Mouse (Mus musculus) natural killer cell, adult 2 months (primary cell): ENCODE results near the gene Slc25a1.

Experiments
- DNase-seq, 2 experiments: peaks; one replicate each; pipeline ENCODE4 v3.0.0; 2022; ENCODE audit warnings: low spot score in 2 of 2

Gene Slc25a1

DNA sequence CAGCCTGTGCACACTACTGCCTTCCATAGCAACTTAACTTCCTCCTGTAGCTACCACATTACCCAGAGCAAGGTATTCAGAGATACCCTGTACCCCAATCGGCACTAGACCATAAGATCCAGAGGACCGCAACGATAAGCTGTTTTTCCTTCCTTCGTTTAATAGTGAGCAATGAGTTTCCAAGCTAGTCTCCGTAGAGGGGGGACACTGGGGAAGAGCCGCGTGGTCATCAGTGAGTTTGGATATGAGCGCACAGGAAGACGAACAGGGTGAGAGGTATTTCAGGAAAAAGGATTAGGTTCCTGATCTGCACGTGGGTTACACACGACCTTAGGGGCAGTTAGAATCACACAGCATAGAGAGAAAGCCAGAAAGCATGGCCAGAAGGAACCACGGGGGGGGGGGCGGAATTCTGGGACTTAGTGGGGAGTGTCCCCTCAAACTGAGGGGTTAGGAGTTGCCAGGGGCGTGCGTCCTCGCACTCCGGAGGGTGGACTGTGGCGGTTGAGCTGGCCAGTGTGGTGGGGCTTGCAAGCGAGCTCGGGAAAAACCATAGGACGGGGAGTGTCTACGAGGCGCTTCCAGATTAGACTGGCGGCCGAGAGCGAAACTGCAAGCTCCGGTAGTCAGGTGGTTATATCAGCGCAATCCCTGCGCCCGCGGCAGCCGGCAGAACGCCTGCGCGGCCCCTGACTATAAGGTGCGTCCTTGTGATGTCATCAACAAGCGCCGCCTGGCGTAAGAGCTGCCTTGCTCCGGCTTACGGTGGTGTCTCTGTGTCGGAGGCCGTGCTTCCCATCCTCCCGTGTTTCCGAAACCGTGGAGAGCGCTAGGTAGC lies 6.5 kb downstream of the Slc25a1 start:
- DNase-seq = peak; percentile 88 to 93

- no peak for DNase-seq
These were observed 7.4 kb downstream of the Slc25a1 start for GRCm38 (mm10) chr16:17920586-17920985.

DNA sequence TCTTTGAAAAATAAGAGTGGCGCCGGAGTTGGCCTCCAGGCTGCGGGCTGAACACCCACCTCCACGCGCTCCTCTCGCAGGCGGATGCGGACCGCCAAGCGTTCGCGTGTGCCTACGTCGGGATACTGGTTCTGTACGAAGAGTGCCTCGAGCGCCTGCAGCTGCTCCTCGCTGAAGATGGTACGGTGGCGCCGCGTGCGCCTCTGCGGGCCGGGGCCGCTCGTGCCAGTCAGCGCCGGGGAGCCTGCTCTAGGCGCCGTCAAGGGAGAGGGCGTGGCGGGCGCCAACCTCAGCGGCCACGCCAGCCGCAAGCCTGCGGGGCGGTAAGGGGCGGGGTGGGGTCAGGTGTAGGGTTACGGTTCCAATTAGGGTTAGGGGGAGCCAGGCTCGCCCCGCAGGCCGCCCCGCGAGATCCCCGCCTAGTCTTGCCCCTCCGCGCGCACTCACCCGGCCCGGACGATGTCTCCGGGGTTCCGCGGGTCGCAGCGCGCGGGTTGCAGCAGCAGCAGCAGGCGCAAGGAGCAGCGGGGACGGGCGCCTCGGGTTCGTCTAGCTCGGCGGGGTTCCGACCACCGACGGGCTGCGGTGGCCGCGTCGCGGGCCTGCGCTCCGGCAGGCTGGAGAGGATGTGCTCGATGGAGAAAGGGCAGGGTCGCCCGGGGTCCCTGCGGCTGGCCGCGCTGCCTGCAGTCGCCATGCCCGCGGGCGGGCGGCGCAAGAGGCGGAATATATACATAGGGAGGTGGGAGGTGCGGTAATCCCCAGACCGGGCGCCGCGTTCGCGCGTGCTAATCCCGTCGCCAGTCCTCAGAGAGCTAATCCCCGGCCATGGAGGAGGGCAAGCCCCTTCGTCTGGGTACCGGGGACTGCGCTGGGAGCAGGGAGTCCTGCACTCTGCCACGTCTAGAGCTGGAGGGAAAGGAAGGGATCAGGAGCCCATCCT lies 13.4 kb downstream of the Slc25a1 start, which contains the start of gene Gsc2:
Gsc2 (minus strand) TSS at position 753 of the 943 bp plus-strand sequence.
- peak in 1 of 2 experiments; percentile 18 for DNase-seq

DNA sequence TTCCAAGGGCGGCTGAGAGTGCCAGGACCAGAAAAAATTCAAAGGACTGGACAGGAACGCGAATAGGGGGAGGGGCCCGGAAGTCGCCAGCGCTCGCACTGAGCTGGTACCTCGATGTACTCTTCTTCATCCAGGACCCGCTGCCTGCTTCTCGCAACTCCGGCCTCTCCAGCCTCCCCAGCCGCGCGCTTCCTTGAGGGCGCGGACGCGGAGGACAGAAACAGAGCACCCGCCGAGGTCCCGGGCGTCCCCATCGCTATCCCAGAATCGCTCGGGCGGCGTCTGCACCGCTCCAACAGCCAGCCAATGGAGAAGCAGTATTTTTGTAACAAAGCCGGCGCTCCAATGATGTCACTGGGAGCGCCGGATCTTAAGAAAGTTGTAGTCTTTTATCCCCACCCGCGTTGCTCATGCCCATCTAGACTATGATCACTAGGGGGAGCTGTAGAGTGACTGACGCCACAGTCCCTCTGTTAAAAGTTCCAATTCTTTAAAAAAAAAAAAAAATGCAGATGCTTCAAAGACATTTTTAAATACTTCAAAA lies 16.9 kb downstream of the Slc25a1 start, which contains the start of gene Ess2:
Ess2 (minus strand) TSS at position 297 of the 544 bp plus-strand sequence.
- DNase-seq = peak; percentile 86 to 90

GRCm38 (mm10) chr16:17898462-17898861 lies 29.6 kb downstream of the Slc25a1 start, which contains the start of the genes Dgcr2 and Tssk2:
TSS of gene Dgcr2 (minus strand) at chr16:17898562.
TSS of gene Tssk2 (plus strand) at chr16:17898637.
- no peak for DNase-seq

- no peak for DNase-seq
These were observed 31.9 kb downstream of the Slc25a1 start for GRCm38 (mm10) chr16:17896091-17896490.

- no peak for DNase-seq
These were observed 34.1 kb downstream of the Slc25a1 start, which contains the start of gene Tssk1 for GRCm38 (mm10) chr16:17893923-17894322. TSS of gene Tssk1 (plus strand) at chr16:17894223.

- DNase-seq = no peak
These were observed 35.4 kb downstream of the Slc25a1 start for GRCm38 (mm10) chr16:17892606-17893005.

DNA sequence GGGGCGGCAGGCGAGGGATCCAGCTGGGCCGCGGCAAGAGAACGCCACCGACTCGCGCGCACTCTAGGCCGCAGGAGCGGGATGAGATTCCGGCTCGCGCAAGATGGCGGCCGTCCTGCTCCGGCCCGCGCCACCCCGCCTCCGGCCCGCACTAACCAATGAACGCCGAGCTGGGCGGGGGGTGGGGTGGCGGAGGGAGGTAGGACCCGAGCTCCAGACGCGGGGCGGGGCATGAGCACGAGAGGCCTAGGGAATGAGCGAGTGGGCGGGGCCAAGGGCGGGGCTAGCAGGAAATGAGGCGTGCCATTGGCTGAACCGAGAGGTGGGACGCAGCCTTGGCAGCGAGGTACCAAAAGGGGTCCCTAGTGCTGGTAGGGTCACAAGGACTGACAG lies 36.5 kb downstream of the Slc25a1 start, which contains the start of gene Gm20518:
Gm20518 (minus strand) TSS at position 105 of the 393 bp plus-strand sequence.
- peak; percentile 97 to 98 for DNase-seq

GRCm38 (mm10) chr16:17890917-17891566 lies 37.0 kb downstream of the Slc25a1 start:
- DNase-seq = peak; percentile 22 to 24

DNA sequence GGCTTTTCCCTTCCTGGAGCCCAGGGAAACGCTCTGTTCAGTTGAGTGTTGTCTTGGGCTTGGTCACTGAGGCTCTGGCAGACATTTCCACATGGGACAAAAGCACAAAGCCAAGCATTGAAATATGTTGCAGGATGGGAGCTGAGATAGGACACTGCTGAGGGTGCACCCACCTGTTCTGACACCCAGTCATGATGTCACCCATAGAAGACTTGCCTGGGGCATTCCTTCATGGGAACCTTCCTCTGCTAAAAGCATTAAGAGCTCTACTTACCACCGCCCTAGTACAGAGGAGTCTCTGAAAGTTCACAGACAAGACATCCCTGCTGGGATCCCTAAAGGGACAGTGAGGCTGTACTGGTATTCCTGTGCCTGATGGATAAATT lies 37.7 kb downstream of the Slc25a1 start:
- DNase-seq = no peak

DNA sequence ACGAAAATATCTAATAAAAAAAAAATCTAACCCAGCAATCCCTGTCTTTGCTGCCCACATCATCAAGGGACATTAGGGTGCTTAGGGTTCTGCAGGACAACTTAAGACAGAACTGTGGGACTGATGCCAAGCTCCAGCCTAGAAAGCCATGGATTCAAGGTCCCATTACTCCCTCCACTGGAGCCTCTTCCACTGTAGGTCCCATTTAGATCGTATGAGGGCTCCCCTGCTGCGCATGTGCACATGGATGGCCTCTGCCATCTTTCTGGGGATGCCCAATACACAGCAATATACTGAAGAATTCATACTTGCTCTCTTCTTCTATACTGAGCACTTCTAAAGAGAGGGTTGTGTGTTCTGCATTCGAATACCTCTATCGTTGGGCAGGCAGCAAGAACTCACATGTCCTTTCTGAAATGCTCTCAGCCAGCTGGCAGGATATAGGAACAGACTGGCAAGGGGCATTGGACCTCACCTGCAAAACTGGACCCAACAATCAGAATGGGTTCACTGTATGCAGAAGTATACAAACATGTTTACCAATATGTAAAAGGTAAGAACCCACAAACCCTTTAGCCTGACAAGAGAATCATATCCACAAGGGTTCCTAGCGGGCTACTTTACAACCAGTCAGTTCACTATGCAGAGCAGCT lies 38.2 kb downstream of the Slc25a1 start:
- no peak for DNase-seq

GRCm38 (mm10) chr16:17884116-17884515 lies 43.9 kb downstream of the Slc25a1 start:
- DNase-seq = no peak

DNA sequence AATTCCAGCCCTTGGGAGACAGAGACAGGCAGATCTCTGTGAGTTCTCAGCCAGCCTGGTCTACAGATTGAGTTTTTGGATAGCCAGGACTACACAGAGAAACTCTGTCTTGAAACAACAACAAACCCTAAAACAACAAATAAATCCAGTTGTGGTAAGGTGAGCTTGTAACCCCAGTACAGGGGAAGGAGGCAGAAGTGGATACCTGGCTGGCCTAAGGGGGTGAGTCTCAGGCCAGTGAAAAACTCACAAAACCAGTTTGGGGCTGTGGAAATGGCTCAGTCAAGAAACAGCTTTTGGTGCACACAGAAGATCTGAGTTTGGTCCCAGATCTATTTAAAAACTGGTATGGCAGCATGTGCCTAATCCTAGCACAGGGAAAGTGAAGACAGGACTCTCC lies 45.8 kb downstream of the Slc25a1 start:
- no peak for DNase-seq

DNA sequence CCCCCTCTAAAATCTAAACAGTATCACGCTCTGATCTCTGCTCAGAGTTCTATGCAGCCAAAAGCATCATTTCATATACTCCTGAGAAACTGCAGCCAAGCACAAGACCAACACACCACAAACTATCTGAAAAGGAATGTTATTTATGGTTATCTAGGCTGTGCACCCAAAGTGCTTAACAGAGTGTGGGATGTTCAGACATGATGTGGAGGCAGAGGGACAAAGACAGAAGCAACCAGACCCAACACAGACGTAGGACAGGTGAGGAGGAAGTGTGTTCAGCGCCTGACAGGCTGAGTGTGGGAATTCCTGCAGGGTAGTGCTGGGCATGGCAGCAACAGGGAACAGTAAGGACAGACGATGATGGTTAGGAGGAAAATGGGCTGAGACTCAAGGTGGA lies 48.4 kb downstream of the Slc25a1 start:
- no peak for DNase-seq

GRCm38 (mm10) chr16:17876096-17876495 lies 51.9 kb downstream of the Slc25a1 start:
- no peak for DNase-seq
